Mouse (Mus musculus): ENCODE results near the gene Tgfa. TPM values are rescaled to one million over a fixed set of nuclear protein-coding genes. Genes with fewer than 3 reads are reported as not detected.

The Tgfa gene
- polyA plus RNA-seq, 1 experiment from 2014 or later, result 7.2 TPM

GRCm38 (mm10) chr6:86249042-86249441 is 54.0 kb downstream of the Tgfa start:
- no peaks in the 10 kb centered on the region for H3K36me3 ChIP-seq
- WGBS, result 84% methylated on average over 16 of the region's 16 CpGs
- H3K4me1 ChIP-seq, result peaks cover 36% of the 10 kb centered on the region
- no peak overlapping the region for H3K4me3 ChIP-seq (replicated peaks)
- H3K9ac ChIP-seq, result no peak overlapping the region
- no peak for ATAC-seq (replicated peaks; ENCODE audit: low FRiP score)
- H3K27me3 ChIP-seq, result no peaks in the 10 kb centered on the region
- H3K27ac ChIP-seq, result no peak overlapping the region
- H3K9me3 ChIP-seq (replicated peaks), result no peaks in the 10 kb centered on the region
- no peak overlapping the region for H3K4me2 ChIP-seq

GRCm38 (mm10) chr6:86250236-86250635 is 55.2 kb downstream of the Tgfa start:
- Histone ChIP-seq H3K27ac (no peak overlapping the region), H3K9ac (no peak overlapping the region), H3K4me1 (peaks cover 36% of the 10 kb centered on the region), H3K4me3 (replicated peaks) (no peak overlapping the region), H3K4me2 (no peak overlapping the region), H3K27me3 (no peaks in the 10 kb centered on the region), H3K36me3 (no peaks in the 10 kb centered on the region), H3K9me3 (replicated peaks) (no peaks in the 10 kb centered on the region)
- WGBS, result 91% methylated on average over 2 of the region's 2 CpGs
- ATAC-seq (replicated peaks; ENCODE audit: low FRiP score), result no peak

- WGBS, result 83% methylated on average over 8 of the region's 8 CpGs
- H3K4me2 ChIP-seq, result no peak overlapping the region
- peaks cover 41% of the 10 kb centered on the region for H3K4me1 ChIP-seq
Measured at GRCm38 (mm10) chr6:86250830-86251229, 55.8 kb downstream of the Tgfa start.

GRCm38 (mm10) chr6:86252176-86253125 is 57.4 kb downstream of the Tgfa start:
- WGBS, result 40% methylated on average over 10 of the region's 10 CpGs
- Histone ChIP-seq H3K9me3 (replicated peaks) (no peaks in the 10 kb centered on the region), H3K36me3 (no peaks in the 10 kb centered on the region), H3K27me3 (no peaks in the 10 kb centered on the region), H3K4me3 (replicated peaks) (no peak overlapping the region), H3K27ac (peak overlapping the region; percentile 81), H3K9ac (no peak overlapping the region), H3K4me1 (peaks cover 49% of the 10 kb centered on the region), H3K4me2 (peak overlapping the region; percentile 30; the same call in 1 of the 2 replicates)
- peak; percentile 90 for ATAC-seq (replicated peaks; ENCODE audit: low FRiP score)

More at GRCm38 (mm10) chr6:86250830-86251229, 55.8 kb downstream of the Tgfa start:
- H3K9ac ChIP-seq, result no peak overlapping the region
- no peak for ATAC-seq (replicated peaks; ENCODE audit: low FRiP score)
- no peaks in the 10 kb centered on the region for H3K36me3 ChIP-seq
- no peaks in the 10 kb centered on the region for H3K9me3 ChIP-seq (replicated peaks)
- H3K4me3 ChIP-seq (replicated peaks), result no peak overlapping the region
- no peaks in the 10 kb centered on the region for H3K27me3 ChIP-seq
- H3K27ac ChIP-seq, result no peak overlapping the region

GRCm38 (mm10) chr6:86255899-86256298 is 60.9 kb downstream of the Tgfa start:
- H3K4me2 ChIP-seq, result no peak overlapping the region
- ATAC-seq (replicated peaks; ENCODE audit: low FRiP score), result peak; percentile 75
- 40% methylated on average over 9 of the region's 9 CpGs for WGBS
- no peak overlapping the region for H3K27ac ChIP-seq
- H3K27me3 ChIP-seq, result no peaks in the 10 kb centered on the region
- peaks cover 37% of the 10 kb centered on the region for H3K4me1 ChIP-seq
- no peaks in the 10 kb centered on the region for H3K9me3 ChIP-seq (replicated peaks)
- no peak overlapping the region for H3K9ac ChIP-seq
- no peaks in the 10 kb centered on the region for H3K36me3 ChIP-seq
- H3K4me3 ChIP-seq (replicated peaks), result no peak overlapping the region

- Histone ChIP-seq H3K36me3 (no peaks in the 10 kb centered on the region), H3K27ac (no peak overlapping the region), H3K9me3 (replicated peaks) (no peaks in the 10 kb centered on the region), H3K27me3 (no peaks in the 10 kb centered on the region), H3K4me3 (replicated peaks) (no peak overlapping the region), H3K4me1 (peaks cover 14% of the 10 kb centered on the region), H3K4me2 (no peak overlapping the region), H3K9ac (no peak overlapping the region)
- ATAC-seq (replicated peaks; ENCODE audit: low FRiP score), result no peak
- 81% methylated on average over 6 of the region's 6 CpGs for WGBS
Measured at GRCm38 (mm10) chr6:86259242-86259641, 64.2 kb downstream of the Tgfa start.

GRCm38 (mm10) chr6:86260322-86261050 is 65.5 kb downstream of the Tgfa start:
- ATAC-seq (replicated peaks; ENCODE audit: low FRiP score), result no peak
- Histone ChIP-seq H3K4me1 (peaks cover 17% of the 10 kb centered on the region), H3K9ac (no peak overlapping the region), H3K27ac (no peak overlapping the region), H3K4me3 (replicated peaks) (no peak overlapping the region), H3K4me2 (no peak overlapping the region), H3K36me3 (no peaks in the 10 kb centered on the region), H3K27me3 (no peaks in the 10 kb centered on the region), H3K9me3 (replicated peaks) (no peaks in the 10 kb centered on the region)
- WGBS, result 37% methylated on average over 7 of the region's 7 CpGs

- Histone ChIP-seq H3K9ac (no peak overlapping the region), H3K9me3 (replicated peaks) (no peaks in the 10 kb centered on the region), H3K4me2 (no peak overlapping the region), H3K27ac (no peak overlapping the region), H3K4me1 (peaks cover 19% of the 10 kb centered on the region), H3K27me3 (no peaks in the 10 kb centered on the region), H3K4me3 (replicated peaks) (no peak overlapping the region), H3K36me3 (no peaks in the 10 kb centered on the region)
- ATAC-seq (replicated peaks; ENCODE audit: low FRiP score), result no peak
- WGBS, result 88% methylated on average over 5 of the region's 5 CpGs
Measured at GRCm38 (mm10) chr6:86266786-86267185, 71.8 kb downstream of the Tgfa start.

- Histone ChIP-seq H3K36me3 (no peaks in the 10 kb centered on the region), H3K27ac (peak overlapping the region; percentile 59), H3K4me1 (peaks cover 14% of the 10 kb centered on the region), H3K27me3 (no peaks in the 10 kb centered on the region), H3K9me3 (replicated peaks) (no peaks in the 10 kb centered on the region), H3K4me2 (no peak overlapping the region), H3K4me3 (replicated peaks) (no peak overlapping the region), H3K9ac (0 out of 2 replicates have a peak overlapping the region, but pooled peaks have one; percentile 0)
- peak; percentile 87 for ATAC-seq (replicated peaks; ENCODE audit: low FRiP score)
- 36% methylated on average over 8 of the region's 8 CpGs for WGBS
Measured at GRCm38 (mm10) chr6:86270373-86271068, 75.5 kb downstream of the Tgfa start.

- WGBS, result 85% methylated on average over 5 of the region's 5 CpGs
- H3K27me3 ChIP-seq, result no peaks in the 10 kb centered on the region
- H3K9me3 ChIP-seq (replicated peaks), result no peaks in the 10 kb centered on the region
- ATAC-seq (replicated peaks; ENCODE audit: low FRiP score), result no peak
- H3K4me1 ChIP-seq, result peaks cover 14% of the 10 kb centered on the region
- H3K36me3 ChIP-seq, result no peaks in the 10 kb centered on the region
- 0 out of 2 replicates have a peak overlapping the region, but pooled peaks have one; percentile 0 for H3K9ac ChIP-seq
- H3K27ac ChIP-seq, result no peak overlapping the region
- H3K4me2 ChIP-seq, result no peak overlapping the region
- H3K4me3 ChIP-seq (replicated peaks), result no peak overlapping the region
Measured at GRCm38 (mm10) chr6:86271130-86271529, 76.1 kb downstream of the Tgfa start.

GRCm38 (mm10) chr6:86275704-86276103 is 80.7 kb downstream of the Tgfa start:
- Histone ChIP-seq H3K27ac (no peak overlapping the region), H3K9ac (no peak overlapping the region), H3K27me3 (no peaks in the 10 kb centered on the region), H3K36me3 (no peaks in the 10 kb centered on the region), H3K4me1 (peaks cover 7% of the 10 kb centered on the region; the same call in 1 of the 2 replicates), H3K4me2 (no peak overlapping the region), H3K4me3 (replicated peaks) (no peak overlapping the region), H3K9me3 (replicated peaks) (no peaks in the 10 kb centered on the region)
- ATAC-seq (replicated peaks; ENCODE audit: low FRiP score), result no peak
- WGBS, result 94% methylated on average over 4 of the region's 4 CpGs
